In genomic region chr14:118089806-118090392, GRCm38 (mm10) we compare ENCODE assay signal across 8 mouse cellular contexts. TPM values are rescaled to one million over a fixed set of nuclear protein-coding genes. Genes with fewer than 3 reads are reported as not detected.
DNase-seq lines count a peak whose midpoint lies in the region; ATAC-seq and TF ChIP-seq lines count a peak whose summit lies in the region.

No protein-coding gene starts in this region.

- intact Hi-C loops in left cerebral cortex, adult 2 months (cut with DNase I): loop anchor here (1.0 kb wide), 1 partner anchor 42 kb away; the partner anchor contains the start of gene Tgds
- intact Hi-C loops in left cerebral cortex, postnatal 25 days (cut with DNase I): loop anchor here (1.0 kb wide), 1 partner anchor 42 kb away; the partner anchor contains the start of gene Tgds

- peaks cover 2% of the 10 kb centered on the region; the same call in 1 of the 2 replicates for H3K4me1 ChIP-seq in brown adipose tissue, adult 24 weeks (ENCODE audit: control insufficient read depth, insufficient read depth, insufficient read length, low read length)
- H3K4me1 ChIP-seq in hindbrain, embryonic 13.5 days (replicated peaks): peaks cover 23% of the 10 kb centered on the region

- H3K27me3 ChIP-seq in hindbrain, embryonic 13.5 days: no peaks in the 10 kb centered on the region

- peak; percentile 39 for ATAC-seq in hindbrain, embryonic 13.5 days (ENCODE audit: low FRiP score)
- peak; percentile 43 for ATAC-seq in megakaryocyte, adult 5-6 weeks (ENCODE audit: poor library complexity, severe bottlenecking)

- H3K4me3 ChIP-seq in left cerebral cortex, adult 2 months: peak overlapping the region; percentile 78
- H3K4me3 ChIP-seq in brown adipose tissue, adult 24 weeks (ENCODE audit: insufficient read depth, low read depth, low read length): peak overlapping the region; percentile 85
- H3K4me3 ChIP-seq in hindbrain, embryonic 13.5 days: peak overlapping the region; percentile 60

- no peaks in the 10 kb centered on the region for H3K36me3 ChIP-seq in hindbrain, embryonic 13.5 days

- H3K9ac ChIP-seq in hindbrain, embryonic 13.5 days: peak overlapping the region; percentile 75

- no peaks in the 10 kb centered on the region for H3K9me3 ChIP-seq in hindbrain, embryonic 13.5 days

- 1% methylated on average over 18 of the region's 18 CpGs for WGBS in hindbrain, embryonic 13.5 days

- no peak for DNase-seq in left cerebral cortex, adult 2 months (ENCODE audit: extremely low spot score in 1 of 2, low spot score in 2 of 2)
- DNase-seq in left cerebral cortex, postnatal 25 days (ENCODE audit: low spot score in 2 of 2): no peak
- peak; percentile 9 for DNase-seq in telencephalon, adult 2 months (ENCODE audit: low read depth, low spot score)
- no peak for DNase-seq in cerebellum, adult 11 months
- DNase-seq in frontal cortex, postnatal 36 days (ENCODE audit: low spot score in 2 of 2): no peak

- peak overlapping the region; percentile 42; the same call in 1 of the 2 replicates for H3K27ac ChIP-seq in left cerebral cortex, adult 2 months
- peak overlapping the region; percentile 34 for H3K27ac ChIP-seq in brown adipose tissue, adult 24 weeks (replicated peaks; ENCODE audit: low read depth, low read length)
- H3K27ac ChIP-seq in hindbrain, embryonic 13.5 days: no peak overlapping the region

- peak overlapping the region; percentile 67 for H3K4me2 ChIP-seq in hindbrain, embryonic 13.5 days

- no peak for TF ChIP-seq CTCF in left cerebral cortex, adult 2 months (IDR thresholded peaks at IDR 0.05)

RNA-seq across cellular contexts. Expression of gene Dct, which starts 37.9 kb away (rescaled TPM):
- total RNA-seq in left cerebral cortex, adult 2 months (2021): 1 to 10 TPM in 1 of 2 experiments, under 1 TPM in 1; 0.59 to 1.8 TPM
- 1 to 10 TPM in 1 of 2 experiments, under 1 TPM in 1; 0.66 to 1.5 TPM for total RNA-seq in left cerebral cortex, postnatal 25 days (2021)
- not detected in 2 replicates for polyA plus RNA-seq in brown adipose tissue, adult 24 weeks (2012; ENCODE audit: insufficient read depth, insufficient read length, missing spikeins)
- 0.89 and 1.1 TPM in 2 replicates for polyA plus RNA-seq in hindbrain, embryonic 13.5 days (2015; fragmentation: Nextera tagmentation; extraction: Ambion mirVana)
- total RNA-seq in megakaryocyte, adult 5-6 weeks (2015): 0.04 TPM in 1 of 2 replicates, not detected in the other
- 0.07 and 0.08 TPM in 2 replicates for total RNA-seq in megakaryocyte, adult 5-6 weeks (2017)

RNA-seq across cellular contexts. Expression of gene Tgds, which starts 42.7 kb away (rescaled TPM):
- total RNA-seq in left cerebral cortex, adult 2 months (2021): 1 to 10 TPM; 8.3 to 9.1 TPM
- 1 to 10 TPM; 6.6 to 9.4 TPM for total RNA-seq in left cerebral cortex, postnatal 25 days (2021)
- polyA plus RNA-seq in brown adipose tissue, adult 24 weeks (2012; ENCODE audit: insufficient read depth, insufficient read length, missing spikeins): 11.0 and 14.8 TPM in 2 replicates
- 19.6 and 21.3 TPM in 2 replicates for polyA plus RNA-seq in hindbrain, embryonic 13.5 days (2015; fragmentation: Nextera tagmentation; extraction: Ambion mirVana)
- 16.7 and 24.5 TPM in 2 replicates for total RNA-seq in megakaryocyte, adult 5-6 weeks (2015)
- total RNA-seq in megakaryocyte, adult 5-6 weeks (2017): 20.3 and 20.5 TPM in 2 replicates

RNA-seq across cellular contexts. Expression of gene Gpr180, which starts 47.1 kb away (rescaled TPM):
- total RNA-seq in left cerebral cortex, adult 2 months (2021): 10 to 100 TPM; 28.9 to 32.6 TPM
- total RNA-seq in left cerebral cortex, postnatal 25 days (2021): 10 to 100 TPM; 31.5 to 32.2 TPM
- 14.7 and 19.6 TPM in 2 replicates for polyA plus RNA-seq in brown adipose tissue, adult 24 weeks (2012; ENCODE audit: insufficient read depth, insufficient read length, missing spikeins)
- 36.2 and 39.8 TPM in 2 replicates for polyA plus RNA-seq in hindbrain, embryonic 13.5 days (2015; fragmentation: Nextera tagmentation; extraction: Ambion mirVana)
- total RNA-seq in megakaryocyte, adult 5-6 weeks (2015): 8.5 and 10.8 TPM in 2 replicates
- 7.2 and 7.8 TPM in 2 replicates for total RNA-seq in megakaryocyte, adult 5-6 weeks (2017)
